Mouse (Mus musculus) heart, postnatal 0 days (tissue): ENCODE measurements around the gene Nde1.

Experiments used
- CTCF ChIP-seq: IDR thresholded peaks from 2 replicates; pipeline ENCODE4 v1.5.1; 2016; ENCODE audit warnings: antibody characterized with exemption, control low read depth, low read depth
- EP300 ChIP-seq: IDR thresholded peaks from 2 replicates; pipeline ENCODE4 v1.6.1; 2016; ENCODE audit warnings: antibody characterized with exemption, low read depth

DNA sequence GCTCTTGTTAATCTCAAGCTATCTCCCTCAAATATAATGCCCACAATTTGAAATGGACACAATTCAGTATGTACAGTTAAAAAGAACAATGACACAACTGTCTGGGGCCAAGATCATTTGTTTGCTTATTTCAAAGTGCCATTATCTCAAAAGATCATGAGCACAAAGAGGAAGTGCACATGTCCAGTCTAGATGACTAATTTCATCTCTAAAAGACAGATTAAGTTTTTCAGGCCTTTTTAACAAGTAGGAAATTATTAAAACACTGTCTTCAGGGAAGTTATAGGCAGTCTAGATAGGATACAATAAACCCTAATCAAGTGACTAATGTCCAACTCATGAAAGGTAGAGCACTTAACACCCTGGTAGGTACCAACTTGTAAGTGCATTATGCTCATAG, 34.1 kb upstream of the Nde1 start:
- TF ChIP-seq CTCF (no peak), EP300 (no peak)
